Mouse (Mus musculus): ENCODE measurements around the gene Ppfia4.
"Not testable (repeated sequence)": the region's sequence is repeated elsewhere in the genome, so short reads cannot be mapped to it uniquely, and the experiment has no call there.

The Ppfia4 gene

GRCm38 (mm10) chr1:134272754-134273250, 59.9 kb downstream of the Ppfia4 start:
- DNase-seq (ENCODE audit: low spot score in 2 of 2), result no peak

- DNase-seq (ENCODE audit: low spot score in 2 of 2), result no peak
These were observed 62.7 kb downstream of the Ppfia4 start for GRCm38 (mm10) chr1:134270026-134270425.

DNA sequence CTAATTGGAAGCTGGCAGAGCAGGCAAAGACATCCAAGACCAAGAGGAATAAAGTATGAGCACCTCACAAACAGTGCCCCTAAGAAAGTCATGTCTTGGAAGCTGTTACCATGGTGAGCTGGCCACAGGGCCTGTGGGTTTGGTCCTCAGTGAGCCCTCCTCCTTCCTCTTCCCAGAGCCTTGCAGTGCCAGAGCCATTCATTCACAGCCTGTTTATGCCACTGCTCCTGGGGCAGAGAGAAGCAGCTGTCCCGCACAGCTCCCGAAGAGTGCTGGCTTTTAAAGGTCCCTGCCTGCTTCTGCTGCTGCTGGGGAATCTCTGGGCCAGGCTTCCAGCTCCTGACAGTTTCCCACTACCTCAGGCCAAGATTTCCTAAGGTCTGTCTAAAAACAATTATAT, 66.9 kb downstream of the Ppfia4 start:
- no peak for DNase-seq (ENCODE audit: low spot score in 2 of 2)

DNA sequence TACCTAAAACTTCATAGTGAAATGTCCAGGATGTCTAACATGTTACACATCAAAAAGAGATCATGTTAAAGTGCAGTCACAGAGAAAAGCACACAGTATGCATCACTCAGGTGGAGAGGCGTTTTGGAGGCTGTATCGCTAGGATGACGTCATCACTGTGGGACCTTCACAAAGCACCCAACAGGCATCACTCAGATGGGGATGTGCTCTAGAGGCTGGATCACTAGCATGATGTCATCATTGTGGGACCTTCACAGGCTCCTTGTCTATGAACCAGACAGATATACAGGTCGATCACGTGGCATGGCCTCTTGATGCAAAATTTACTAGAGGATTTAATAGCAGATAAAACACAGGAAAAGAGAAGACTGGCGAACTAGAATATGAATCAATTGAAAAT, 68.4 kb downstream of the Ppfia4 start:
- no peak for DNase-seq (ENCODE audit: low spot score in 2 of 2)

DNA sequence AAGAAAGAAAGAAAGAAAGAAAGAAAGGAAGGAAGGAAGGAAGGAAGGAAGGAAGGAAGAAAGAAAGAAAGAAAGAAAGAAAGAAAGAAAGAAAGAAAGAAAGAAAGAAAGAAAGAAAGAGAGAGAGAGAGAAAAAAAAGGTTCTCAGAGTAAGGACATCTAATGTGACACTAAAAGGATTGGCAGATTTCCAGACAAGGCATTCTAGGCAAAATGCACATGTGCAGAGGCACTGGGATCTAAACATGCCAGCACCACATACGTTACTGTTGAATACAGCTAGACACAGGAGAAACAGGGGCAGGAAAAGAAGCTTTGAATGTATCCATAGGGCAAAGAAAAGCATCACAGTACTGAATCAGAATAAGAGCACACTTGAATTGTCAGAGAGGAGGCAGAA, 83.0 kb downstream of the Ppfia4 start:
- DNase-seq (ENCODE audit: low spot score in 2 of 2), result not testable (repeated sequence)
